Mouse (Mus musculus): ENCODE measurements at regions not wholly inside any gene's neighbourhood (a gene's known extent, or its start where the extent isn't known, plus 50 kb on each side); places are given as distances from the start of the nearest gene placed in this dataset.

DNA sequence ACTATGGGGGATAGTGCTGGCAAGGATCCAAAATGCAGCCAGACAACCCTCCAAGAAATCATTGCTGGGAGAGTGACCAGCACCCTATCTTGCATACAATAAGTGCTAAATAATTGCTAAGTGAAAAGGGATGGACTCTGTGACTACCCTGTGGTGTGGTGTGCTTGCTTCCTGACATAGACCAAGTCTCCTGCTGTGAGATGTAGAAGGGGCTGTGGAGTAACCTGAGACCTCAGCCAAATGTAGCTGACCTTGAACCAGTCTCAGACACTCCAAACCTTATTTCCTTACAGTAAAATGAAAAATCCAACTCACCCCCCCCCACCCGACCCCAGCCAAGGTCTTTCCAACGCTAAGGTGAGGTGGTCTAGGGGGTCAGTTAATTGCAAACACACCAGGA lies 221.2 kb upstream of the 4931429L15Rik start:
- no peak for TF ChIP-seq CTCF (IDR thresholded peaks at IDR 0.05; ENCODE audit: control insufficient read depth, insufficient read depth, insufficient replicate concordance, low read depth, low read length)
- TF ChIP-seq POLR2A (IDR thresholded peaks at IDR 0.05; ENCODE audit: control insufficient read depth, low read depth, low read length) = no peak

All from testis, adult 2 months (tissue).